Mouse (Mus musculus): ENCODE results near the gene Jkamp.
A peak's percentile ranks its signal among the peaks of the same experiment; 100 is the strongest.
"Not testable (repeated sequence)": the region's sequence is repeated elsewhere in the genome, so short reads cannot be mapped to it uniquely, and the experiment has no call there.

The Jkamp gene

DNA sequence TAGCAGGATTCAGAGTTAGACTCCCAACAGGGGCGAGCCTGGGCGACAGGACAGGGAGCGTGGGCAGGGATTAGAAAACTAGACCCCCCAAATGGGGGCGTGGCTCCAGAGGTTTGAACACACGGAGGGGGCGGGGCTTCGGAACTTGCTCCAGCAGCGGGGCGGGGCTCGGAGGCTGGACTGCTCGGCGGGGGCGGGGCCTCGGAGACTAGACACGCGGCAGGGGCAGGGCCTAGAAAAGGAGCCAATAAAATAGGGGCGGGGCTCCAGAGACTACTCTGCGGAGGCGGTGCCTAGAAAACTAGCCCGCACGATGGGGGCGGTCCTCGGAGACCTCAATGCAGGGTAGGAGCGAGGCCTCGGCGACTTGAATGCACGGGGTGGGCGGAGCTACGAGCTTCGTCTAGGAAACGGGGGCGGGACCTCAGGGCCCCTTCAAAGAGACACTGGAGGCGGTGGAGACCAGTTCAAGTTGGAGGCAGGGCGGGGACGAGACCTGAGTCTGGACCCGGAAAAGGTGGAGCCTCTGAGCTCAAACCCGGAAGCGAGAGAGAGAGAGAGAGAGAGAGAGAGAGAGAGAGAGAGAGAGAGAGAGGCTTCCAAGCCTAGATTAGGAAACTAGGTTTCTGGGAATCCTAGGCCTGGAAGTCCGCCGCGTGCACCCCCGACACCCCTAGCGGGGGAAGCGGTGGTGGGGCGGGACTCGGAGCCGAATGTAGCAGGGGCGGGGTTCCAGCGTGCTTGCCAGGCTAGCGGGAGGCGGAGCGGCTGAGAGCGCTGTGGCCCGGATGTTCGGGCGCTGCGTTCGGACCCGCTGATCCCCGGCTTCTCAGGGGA lies at the start of gene Jkamp, which contains the start of gene L3hypdh:
TSS of gene Jkamp (plus strand) at position 261 of the 837 bp plus-strand sequence.
TSS of gene L3hypdh (minus strand) at position 111 of the 837 bp plus-strand sequence.
- peak; percentile 88 to 99 for DNase-seq (ENCODE audit: low spot score in 2 of 2)

DNA sequence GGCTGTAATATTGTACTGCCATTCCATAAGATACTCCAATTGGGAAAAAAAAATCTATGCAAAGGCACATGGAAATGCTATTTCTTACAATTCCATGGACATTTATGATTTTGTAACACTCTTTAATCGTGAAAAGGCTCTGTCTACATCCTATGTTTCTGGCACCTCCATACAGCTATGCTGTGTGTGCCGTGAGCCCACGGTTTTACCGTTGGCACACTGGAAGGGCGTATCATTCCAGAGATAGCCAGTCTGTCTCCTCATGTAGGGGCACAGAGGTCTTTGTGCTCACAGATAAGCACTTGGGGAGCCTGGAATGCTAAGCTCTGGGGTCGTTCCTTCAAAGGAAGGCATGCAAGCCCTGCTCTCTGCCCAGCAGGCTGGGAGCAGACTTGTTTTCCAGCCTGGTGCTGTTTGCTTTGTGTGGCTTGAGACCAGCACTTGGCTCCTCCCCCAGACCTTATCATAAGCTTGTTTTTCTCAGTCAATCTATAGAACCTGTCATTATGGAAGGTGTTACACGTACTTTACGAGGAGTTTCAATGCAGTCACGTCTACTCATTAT lies 49.2 kb upstream of the Jkamp start:
- no peak for DNase-seq (ENCODE audit: low spot score in 2 of 2)

DNA sequence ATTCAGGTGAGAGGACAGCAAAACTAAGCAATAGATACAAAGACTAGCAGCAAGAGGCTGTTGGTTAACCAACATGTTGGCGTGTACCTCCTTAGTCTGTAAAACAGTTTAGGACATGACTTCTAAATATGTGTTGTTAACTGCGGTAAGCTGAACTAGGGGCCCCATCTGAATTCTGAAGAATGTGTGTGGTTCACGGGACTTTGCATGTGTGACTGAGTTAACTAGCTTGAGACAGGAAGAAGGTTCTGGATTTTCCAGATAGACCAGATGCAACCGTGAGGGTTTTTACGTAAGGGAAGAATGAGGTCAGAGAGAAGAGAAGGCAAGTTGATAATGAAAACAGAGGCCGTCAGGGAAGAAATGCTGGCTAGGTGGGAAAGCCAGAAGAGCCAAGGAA lies 48.3 kb upstream of the Jkamp start:
- DNase-seq (ENCODE audit: low spot score in 2 of 2) = no peak

DNA sequence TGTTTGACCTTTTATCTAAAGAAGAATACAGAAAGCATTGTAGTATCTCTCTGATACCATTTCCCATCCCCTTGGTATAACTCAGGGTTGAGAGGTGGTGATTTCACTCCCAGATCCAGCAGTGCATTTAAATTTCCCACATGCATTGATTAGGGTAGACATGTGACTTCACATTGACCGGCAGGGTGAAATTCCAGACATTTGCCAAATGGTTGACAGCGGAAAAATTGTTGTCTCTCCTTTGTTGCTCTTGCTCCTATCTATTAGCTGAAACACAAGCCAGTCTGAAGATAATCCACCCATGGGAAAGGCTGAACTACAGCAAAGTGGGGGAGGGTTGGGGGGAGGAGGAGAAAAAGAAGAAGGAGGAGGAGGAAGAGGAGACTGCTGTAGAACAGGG lies 46.5 kb upstream of the Jkamp start:
- no peak for DNase-seq (ENCODE audit: low spot score in 2 of 2)

DNA sequence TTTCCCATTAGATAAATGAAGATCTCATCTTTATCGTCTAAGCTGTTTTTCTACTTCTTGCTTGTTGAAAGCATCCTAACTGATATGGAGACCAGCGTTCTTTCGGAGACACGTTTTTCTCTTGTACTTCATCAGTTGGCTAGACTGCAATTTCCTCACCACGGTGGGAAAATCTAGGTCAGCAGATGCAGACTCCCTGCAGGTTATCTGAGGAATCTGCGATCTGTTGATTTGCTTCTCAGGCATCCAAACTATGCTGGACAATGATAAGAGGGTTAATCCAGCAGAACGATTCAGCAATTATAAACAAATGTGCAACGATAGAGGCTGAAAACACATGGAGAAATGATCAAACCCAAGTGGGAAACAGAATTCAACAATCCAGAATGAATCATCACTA lies 45.9 kb upstream of the Jkamp start:
- no peak for DNase-seq (ENCODE audit: low spot score in 2 of 2)

GRCm38 (mm10) chr12:72041238-72041637 lies 44.2 kb upstream of the Jkamp start:
- no peak for DNase-seq (ENCODE audit: low spot score in 2 of 2)

DNA sequence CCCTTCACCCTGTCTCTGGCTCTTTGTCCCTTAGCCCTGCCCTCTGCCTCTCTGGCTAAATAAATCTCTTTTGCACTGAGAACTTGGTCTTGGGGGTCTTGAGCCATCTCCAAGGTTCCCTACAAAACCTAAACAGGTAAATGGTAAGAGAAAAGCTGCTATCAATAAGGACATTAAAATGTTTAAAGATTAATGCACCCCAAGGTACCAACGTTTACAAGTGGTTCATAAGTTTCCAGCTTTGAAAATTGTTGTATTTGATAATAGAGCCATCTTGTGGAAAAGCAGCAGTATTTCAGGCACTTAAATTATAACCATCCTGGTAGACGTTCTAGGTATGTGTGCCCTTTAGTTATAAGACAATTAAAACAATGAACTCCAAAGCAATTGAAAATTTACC lies 37.9 kb upstream of the Jkamp start:
- DNase-seq (ENCODE audit: low spot score in 2 of 2) = no peak

DNA sequence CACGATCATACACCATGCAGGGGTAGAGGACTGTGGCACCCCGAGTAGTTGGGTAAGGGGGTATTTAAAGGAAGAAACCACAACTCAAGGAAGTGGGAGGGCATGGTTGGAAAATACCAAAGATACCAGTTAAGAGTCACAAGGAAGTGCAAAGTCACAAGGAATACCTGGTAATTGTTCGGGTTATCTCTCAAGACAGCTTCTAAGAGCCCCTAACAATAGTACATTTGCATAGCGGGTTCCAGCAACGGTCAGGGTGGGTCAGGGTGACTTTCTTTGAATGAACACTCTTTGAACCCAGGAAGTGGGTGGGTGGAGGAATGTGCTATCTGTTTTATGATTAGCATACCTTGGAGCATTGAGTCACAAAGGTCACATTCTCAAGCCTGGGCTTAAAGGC lies 35.2 kb upstream of the Jkamp start:
- not testable (repeated sequence) for DNase-seq (ENCODE audit: low spot score in 2 of 2)

GRCm38 (mm10) chr12:72050821-72051220 lies 34.6 kb upstream of the Jkamp start:
- no peak for DNase-seq (ENCODE audit: low spot score in 2 of 2)

- DNase-seq (ENCODE audit: low spot score in 2 of 2) = no peak
These were observed 32.8 kb upstream of the Jkamp start for GRCm38 (mm10) chr12:72052571-72052970.

DNA sequence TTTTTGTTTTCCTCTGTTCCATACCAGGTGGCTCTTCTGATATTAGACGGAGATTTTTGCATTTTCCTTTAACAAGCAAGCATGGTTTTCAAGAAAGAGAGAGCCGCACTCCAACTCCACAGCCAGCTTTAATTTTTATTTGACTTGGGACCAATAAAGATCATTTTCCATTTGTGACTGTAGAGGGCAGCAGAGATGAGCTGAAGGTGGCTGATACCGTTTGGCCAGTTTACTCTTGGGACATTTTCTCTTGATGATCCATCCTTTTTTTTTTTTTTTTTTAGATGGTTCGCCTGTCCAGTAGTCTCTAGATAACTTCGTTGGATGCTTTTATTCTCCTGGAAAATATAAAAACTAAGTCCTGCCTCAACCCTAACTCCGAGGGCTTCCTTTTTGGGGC lies 32.1 kb upstream of the Jkamp start:
- no peak for DNase-seq (ENCODE audit: low spot score in 2 of 2)

GRCm38 (mm10) chr12:72053851-72054250 lies 31.5 kb upstream of the Jkamp start:
- DNase-seq (ENCODE audit: low spot score in 2 of 2) = no peak

DNA sequence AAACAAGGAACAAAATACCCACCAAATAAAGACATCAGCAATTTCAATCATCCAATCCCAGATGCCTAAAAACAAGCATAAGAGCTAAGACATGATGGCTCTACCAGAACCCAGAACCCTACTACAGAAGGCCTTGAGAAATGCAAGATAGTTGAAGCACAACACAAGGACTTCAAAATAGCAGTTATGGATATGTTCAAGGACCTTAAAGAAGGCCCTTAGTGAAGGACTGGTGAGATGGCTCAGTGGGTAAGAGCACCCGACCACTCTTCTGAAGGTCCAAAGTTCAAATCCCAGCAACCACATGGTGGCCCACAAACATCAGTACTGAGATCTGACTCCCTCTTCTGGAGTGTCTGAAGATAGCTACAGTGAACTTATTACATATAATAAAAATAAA lies 27.6 kb upstream of the Jkamp start:
- no peak for DNase-seq (ENCODE audit: low spot score in 2 of 2)

- DNase-seq (ENCODE audit: low spot score in 2 of 2) = no peak
These were observed 15.6 kb upstream of the Jkamp start for GRCm38 (mm10) chr12:72069626-72070326.

DNA sequence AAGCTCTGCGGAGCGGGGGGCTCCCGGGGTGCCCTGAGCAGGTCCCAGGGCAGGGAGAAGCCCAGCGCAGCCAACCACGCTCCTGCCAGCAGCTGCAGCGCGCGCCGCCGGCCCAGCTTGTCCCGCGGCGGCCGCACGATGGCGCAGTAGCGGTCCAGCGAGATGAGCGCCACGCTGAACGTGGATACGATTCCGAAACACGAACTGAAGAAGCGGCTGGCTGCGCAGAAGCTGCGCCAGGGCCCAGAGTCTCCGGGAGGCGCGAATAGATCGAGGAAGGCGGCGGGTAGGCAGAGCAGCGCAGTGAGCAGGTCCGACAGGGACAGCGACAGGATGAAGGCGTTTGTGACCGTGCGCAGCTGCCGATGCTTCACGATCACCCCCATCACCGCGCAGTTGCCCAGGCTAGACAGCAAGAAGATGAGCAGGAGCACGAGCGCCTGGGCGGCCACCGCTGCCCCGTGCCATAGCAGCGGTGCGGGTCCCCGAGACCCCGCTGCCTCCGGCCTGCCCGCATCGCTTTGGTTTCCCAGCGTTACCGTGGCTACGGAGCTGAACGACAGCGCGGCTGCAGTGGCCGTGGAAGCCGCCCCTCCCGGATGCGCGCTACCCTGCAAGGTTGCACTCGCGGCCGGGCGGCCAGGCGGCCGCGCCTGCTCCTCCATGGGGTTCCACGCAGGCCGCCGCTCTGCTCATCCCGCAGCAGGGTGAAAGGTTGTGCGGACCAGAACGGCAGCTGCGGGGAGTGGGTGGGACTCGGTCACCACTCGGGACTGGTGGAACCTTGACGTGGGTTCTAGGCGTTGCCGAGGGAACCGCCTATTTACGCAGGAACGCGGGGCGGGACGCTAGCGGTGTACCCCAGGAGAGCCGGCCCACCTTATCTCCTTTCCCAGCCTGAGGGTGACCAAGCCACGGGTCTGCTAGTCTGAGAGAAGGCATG lies 14.8 kb upstream of the Jkamp start, which contains the start of gene Gpr135:
TSS of gene Gpr135 (minus strand) at position 799 of the 943 bp plus-strand sequence.
- DNase-seq (ENCODE audit: low spot score in 2 of 2) = peak; percentile 53 to 76

- DNase-seq (ENCODE audit: low spot score in 2 of 2) = no peak
These were observed 7.1 kb upstream of the Jkamp start for GRCm38 (mm10) chr12:72078248-72078647.

DNA sequence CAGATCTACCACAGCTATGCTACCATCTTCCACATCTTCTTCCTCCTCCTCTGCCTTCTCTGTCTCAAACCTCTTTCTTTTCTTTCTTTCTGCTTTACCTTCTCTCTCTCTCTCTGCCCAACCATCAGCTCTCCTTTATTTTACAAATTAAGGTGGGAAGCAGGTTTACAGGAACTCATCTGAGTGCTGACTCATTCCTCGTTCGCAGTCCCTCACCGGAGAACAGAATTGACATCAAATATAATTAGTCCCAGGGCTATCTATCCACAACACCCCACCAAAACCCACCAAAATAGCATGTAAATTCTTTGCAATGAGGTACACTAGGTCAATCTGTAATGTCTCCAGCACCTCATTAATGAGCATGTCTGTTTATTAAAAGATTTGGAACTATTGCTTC lies 3.4 kb upstream of the Jkamp start:
- no peak for DNase-seq (ENCODE audit: low spot score in 2 of 2)

GRCm38 (mm10) chr12:72082370-72082769 lies 3.0 kb upstream of the Jkamp start:
- DNase-seq (ENCODE audit: low spot score in 2 of 2) = no peak

- no peak for DNase-seq (ENCODE audit: low spot score in 2 of 2)
These were observed 2.1 kb upstream of the Jkamp start for GRCm38 (mm10) chr12:72083265-72083664.

DNA sequence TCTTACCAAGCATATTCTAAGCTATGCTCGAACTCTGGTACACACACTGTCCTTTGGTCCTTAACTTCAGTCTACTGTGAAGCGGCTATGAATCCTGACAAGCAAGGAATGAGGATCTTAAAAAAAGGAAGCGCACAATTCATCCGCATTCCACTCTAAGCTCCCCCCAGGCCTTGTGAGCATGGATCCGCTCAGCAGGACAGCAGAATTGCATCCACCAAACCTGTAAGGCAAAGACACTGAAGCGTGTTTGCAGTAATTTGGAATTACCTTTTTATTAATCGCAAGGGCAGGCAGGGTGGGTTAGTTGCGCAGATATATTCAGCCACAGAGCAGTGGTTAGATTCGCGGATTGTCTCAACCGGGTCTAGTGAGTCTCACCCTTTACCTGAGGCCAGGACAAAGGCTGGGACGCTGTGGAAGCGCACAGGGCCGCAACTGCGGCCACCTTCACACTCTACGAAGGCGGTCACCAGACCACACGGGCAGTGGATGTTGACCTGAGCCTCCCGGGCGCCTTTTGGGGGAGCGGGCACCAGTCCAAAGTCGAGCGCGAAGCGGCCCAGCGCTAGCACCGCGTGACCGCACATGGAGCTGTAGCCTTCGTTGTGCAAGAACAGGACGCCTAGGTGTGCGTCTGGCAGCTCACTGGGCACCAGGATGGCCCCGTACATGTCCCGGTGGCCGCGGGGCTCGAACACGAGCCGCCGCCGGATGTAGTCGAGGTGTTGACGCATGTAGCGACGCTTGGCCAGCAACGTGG lies 947 bp upstream of the Jkamp start:
- peak in 1 of 2 experiments; percentile 7 for DNase-seq (ENCODE audit: low spot score in 2 of 2)

DNA sequence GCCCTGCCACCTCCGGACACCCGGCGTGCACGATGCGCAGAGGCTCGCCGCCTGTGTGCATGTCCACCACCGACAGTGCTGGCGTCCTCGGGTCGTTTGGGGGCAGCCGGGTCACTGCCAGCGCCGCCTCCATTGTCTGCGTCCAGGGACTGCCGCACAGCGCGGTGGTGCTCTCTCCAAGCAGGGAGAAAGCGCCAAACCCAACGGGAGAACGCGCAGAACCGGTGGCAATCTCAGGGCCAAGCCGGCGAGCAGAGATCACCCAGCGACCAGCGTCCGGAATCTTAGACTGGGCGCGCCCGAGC lies 413 bp upstream of the Jkamp start:
- DNase-seq (ENCODE audit: low spot score in 2 of 2) = no peak
